Mouse (Mus musculus) megakaryocyte, embryonic 14.5 days (primary cell): ENCODE results near the gene Comtd1. TPM values are rescaled to one million over a fixed set of nuclear protein-coding genes. Genes with fewer than 3 reads are reported as not detected.

Experiments used
- H3K27me3 ChIP-seq: replicated peaks from 2 replicates; pipeline ENCODE3; 2012; ENCODE audit warnings: inconsistent platforms
- H3K36me3 ChIP-seq: replicated peaks from 2 replicates; pipeline ENCODE3; 2012; ENCODE audit warnings: low read length, inconsistent platforms, mixed read lengths
- H3K4me1 ChIP-seq: 2 replicates; pipeline ENCODE4 v1.6.1; 2012; ENCODE audit warnings: inconsistent platforms
- H3K4me3 ChIP-seq: replicated peaks from 2 replicates; pipeline ENCODE3; 2012; ENCODE audit warnings: moderate library complexity, mild to moderate bottlenecking, inconsistent platforms
- H3K9me3 ChIP-seq: 2 replicates; pipeline ENCODE4 v1.6.1; 2012; ENCODE audit warnings: inconsistent platforms
- FLI1 ChIP-seq: IDR thresholded peaks from 2 replicates; pipeline ENCODE4 v1.6.1; 2012; ENCODE audit warnings: low read length, inconsistent platforms, mixed read lengths
- GATA1 ChIP-seq: IDR thresholded peaks from 3 replicates; pipeline ENCODE4 v1.6.1; 2012; ENCODE audit warnings: mixed read lengths, low read length, inconsistent platforms, borderline replicate concordance
- polyA plus RNA-seq: library from polyadenylated mRNA; stranded (reverse); fragments of >175 nt; gene quantifications from 2 replicates; pipeline ENCODE4 v1.2.3, GENCODE M21; 2012; ENCODE audit warnings: low replicate concordance; ENCODE audit not compliant: insufficient read depth

Comtd1 gene
- polyA plus RNA-seq, 1 experiment: 44.1 TPM

GRCm38 (mm10) chr14:21831830-21832403 is 16.9 kb downstream of the Comtd1 start:
- peaks cover 71% of the 10 kb centered on the region for H3K4me1 ChIP-seq
- H3K9me3 ChIP-seq: no peaks in the 10 kb centered on the region
- peaks cover 42% of the 10 kb centered on the region for H3K36me3 ChIP-seq
- no peaks in the 10 kb centered on the region for H3K27me3 ChIP-seq
- TF ChIP-seq GATA1 (no peak), FLI1 (no peak)
- peak overlapping the region; percentile 100 for H3K4me3 ChIP-seq

DNA sequence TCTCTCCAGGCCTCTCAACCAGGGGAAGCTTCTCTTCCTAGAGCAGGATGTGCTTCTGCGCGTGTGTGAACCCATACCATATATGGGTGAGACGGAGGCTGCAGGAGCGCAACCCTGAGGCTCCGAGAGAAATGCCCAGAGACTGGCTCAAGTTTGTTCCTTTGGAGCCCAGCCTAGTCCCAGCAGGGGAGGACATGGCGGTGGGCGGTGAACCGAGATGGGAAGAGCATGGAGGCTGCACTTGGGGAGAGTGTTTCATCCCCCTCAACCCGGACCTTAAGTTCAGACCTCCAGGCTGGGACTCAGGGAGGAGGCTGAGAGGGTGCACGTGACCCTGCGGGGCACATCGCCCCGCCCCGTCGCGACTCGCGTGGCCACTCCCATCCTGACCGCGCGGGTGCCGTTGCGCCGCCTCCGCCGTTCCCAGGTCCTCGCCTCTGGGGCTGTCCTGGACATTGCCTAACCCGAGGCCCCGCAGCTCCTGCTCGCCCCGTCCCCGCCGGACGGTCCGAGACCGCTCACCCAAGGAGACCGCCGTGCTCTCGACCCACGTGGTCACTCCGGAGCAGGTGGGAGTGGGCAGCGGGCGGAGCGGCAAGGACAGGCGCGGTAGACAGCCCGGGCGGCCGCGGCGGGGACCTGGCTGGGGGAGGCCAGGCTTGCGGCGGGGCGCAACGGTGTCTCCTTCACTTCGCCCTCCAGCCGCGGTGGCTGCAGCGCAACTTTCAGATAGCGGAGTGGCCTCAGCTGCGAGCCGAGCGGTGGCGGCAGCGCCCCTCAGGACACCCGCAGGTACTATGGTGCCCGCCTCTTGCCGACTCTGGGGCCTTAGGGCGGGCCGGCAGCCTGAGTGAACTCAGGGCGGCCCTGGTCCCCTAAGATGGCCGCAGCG is 17.7 kb downstream of the Comtd1 start:
- Histone ChIP-seq H3K36me3 (peaks cover 35% of the 10 kb centered on the region), H3K4me1 (peaks cover 76% of the 10 kb centered on the region), H3K27me3 (no peaks in the 10 kb centered on the region), H3K9me3 (no peaks in the 10 kb centered on the region), H3K4me3 (peak overlapping the region; percentile 100)
- no peak for TF ChIP-seq FLI1
- TF ChIP-seq GATA1: no peak

GRCm38 (mm10) chr14:21825786-21826491 is 22.8 kb downstream of the Comtd1 start:
- TF ChIP-seq GATA1 (no peak), FLI1 (no peak)
- H3K4me1 ChIP-seq: peaks cover 97% of the 10 kb centered on the region
- H3K9me3 ChIP-seq: no peaks in the 10 kb centered on the region

DNA sequence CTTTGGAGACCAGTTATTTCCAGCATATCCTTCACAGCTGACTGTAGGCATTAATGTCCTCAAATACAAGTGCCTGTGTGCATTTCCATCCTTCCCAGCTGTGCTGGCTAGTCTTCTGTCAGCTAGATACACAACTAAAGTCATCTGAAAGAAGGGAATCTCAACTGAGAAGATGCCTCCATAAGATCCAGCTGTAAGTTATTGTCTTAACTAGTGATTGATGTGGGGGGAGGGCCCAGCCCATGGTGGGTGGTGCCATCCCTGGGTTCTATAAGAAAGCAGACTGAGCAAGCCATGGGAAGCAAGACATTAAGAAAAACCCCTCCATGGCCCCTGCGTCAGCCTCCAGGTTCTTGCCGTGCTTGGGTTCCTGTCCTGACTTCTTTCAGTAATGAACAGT is 23.8 kb downstream of the Comtd1 start, which contains the start of gene Vdac2:
Gene Vdac2, plus strand, starts transcription at position 301 of the 400 bp plus-strand sequence.
- H3K9me3 ChIP-seq: no peaks in the 10 kb centered on the region
- no peak within 1 kb of the TSS for H3K4me3 ChIP-seq
- no peak for TF ChIP-seq FLI1
- no peak for TF ChIP-seq GATA1
- H3K27me3 ChIP-seq: no peaks in the 10 kb centered on the region
- no peaks in the 10 kb centered on the region for H3K36me3 ChIP-seq
- H3K4me1 ChIP-seq: peaks cover 98% of the 10 kb centered on the region

More at GRCm38 (mm10) chr14:21825786-21826491, 22.8 kb downstream of the Comtd1 start:
- no peak overlapping the region for H3K4me3 ChIP-seq
- no peaks in the 10 kb centered on the region for H3K36me3 ChIP-seq
- no peaks in the 10 kb centered on the region for H3K27me3 ChIP-seq

GRCm38 (mm10) chr14:21823897-21824296 is 24.9 kb downstream of the Comtd1 start:
- Histone ChIP-seq H3K4me1 (peaks cover 93% of the 10 kb centered on the region), H3K9me3 (no peaks in the 10 kb centered on the region), H3K4me3 (no peak overlapping the region), H3K27me3 (no peaks in the 10 kb centered on the region), H3K36me3 (no peaks in the 10 kb centered on the region)
- TF ChIP-seq FLI1 (no peak), GATA1 (no peak)

- Histone ChIP-seq H3K27me3 (no peaks in the 10 kb centered on the region), H3K36me3 (no peaks in the 10 kb centered on the region), H3K4me1 (peaks cover 90% of the 10 kb centered on the region), H3K9me3 (no peaks in the 10 kb centered on the region), H3K4me3 (peak overlapping the region; percentile 85)
- TF ChIP-seq GATA1 (no peak; the same call in 2 of the 3 replicates), FLI1 (no peak)
These were observed 25.9 kb downstream of the Comtd1 start for GRCm38 (mm10) chr14:21822795-21823374.

DNA sequence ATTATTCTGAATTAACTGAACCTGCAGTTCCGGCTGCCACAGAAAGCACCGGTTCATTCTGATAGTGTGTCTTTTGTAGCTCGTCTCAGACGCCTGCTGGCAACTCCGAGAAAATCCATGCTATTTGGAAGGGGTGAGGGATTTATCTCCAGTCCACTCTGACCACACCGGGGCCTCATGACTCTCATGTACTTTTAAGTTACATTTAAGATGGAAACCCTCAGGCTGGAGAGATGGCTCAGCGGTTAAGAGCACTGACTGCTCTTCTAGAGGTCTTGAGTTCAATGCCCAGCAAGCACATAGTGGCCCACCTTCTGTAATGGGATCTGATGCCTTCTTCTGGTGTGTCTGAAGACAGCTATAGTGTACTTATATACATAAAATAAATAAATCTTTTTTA is 26.5 kb downstream of the Comtd1 start:
- H3K9me3 ChIP-seq: no peaks in the 10 kb centered on the region
- peaks cover 85% of the 10 kb centered on the region for H3K4me1 ChIP-seq
- no peaks in the 10 kb centered on the region for H3K36me3 ChIP-seq
- TF ChIP-seq GATA1 (no peak), FLI1 (no peak)
- H3K4me3 ChIP-seq: peak overlapping the region; percentile 14
- H3K27me3 ChIP-seq: no peaks in the 10 kb centered on the region

- H3K27me3 ChIP-seq: no peaks in the 10 kb centered on the region
- H3K9me3 ChIP-seq: no peaks in the 10 kb centered on the region
- H3K4me3 ChIP-seq: peak overlapping the region; percentile 51
- peaks cover 80% of the 10 kb centered on the region for H3K4me1 ChIP-seq
- TF ChIP-seq GATA1 (no peak), FLI1 (no peak)
- H3K36me3 ChIP-seq: no peaks in the 10 kb centered on the region
These were observed 27.8 kb downstream of the Comtd1 start for GRCm38 (mm10) chr14:21820880-21821505.

GRCm38 (mm10) chr14:21817453-21817852 is 31.3 kb downstream of the Comtd1 start:
- Histone ChIP-seq H3K4me1 (peaks cover 71% of the 10 kb centered on the region), H3K36me3 (no peaks in the 10 kb centered on the region), H3K9me3 (no peaks in the 10 kb centered on the region), H3K4me3 (no peak overlapping the region), H3K27me3 (no peaks in the 10 kb centered on the region)
- TF ChIP-seq GATA1 (no peak), FLI1 (no peak)
